Mouse (Mus musculus): ENCODE measurements around the gene Pkdcc. TPM values are rescaled to one million over a fixed set of nuclear protein-coding genes. Genes with fewer than 3 reads are reported as not detected.
A peak's percentile ranks its signal among the peaks of the same experiment; 100 is the strongest.

Gene Pkdcc
- polyA plus RNA-seq, 1 experiment from 2014 or later, result 13.4 TPM

- no peaks in the 10 kb centered on the region for H3K27me3 ChIP-seq
- no peak overlapping the region for H3K27ac ChIP-seq
- H3K4me3 ChIP-seq, result no peak overlapping the region
- H3K4me1 ChIP-seq, result 0 out of 2 replicates have a peak, but pooled peaks cover 5% of the 10 kb centered on the region
- WGBS, result 80% methylated on average over 9 of the region's 9 CpGs
- no peaks in the 10 kb centered on the region for H3K9me3 ChIP-seq
- ATAC-seq (ENCODE audit: borderline replicate concordance, extremely low read depth, low FRiP score, low TSS enrichment), result no peak
- no peak overlapping the region for H3K9ac ChIP-seq
- H3K36me3 ChIP-seq, result no peaks in the 10 kb centered on the region
- no peak overlapping the region for H3K4me2 ChIP-seq
Observed at GRCm38 (mm10) chr17:83190810-83191209, 24.3 kb upstream of the Pkdcc start.

DNA sequence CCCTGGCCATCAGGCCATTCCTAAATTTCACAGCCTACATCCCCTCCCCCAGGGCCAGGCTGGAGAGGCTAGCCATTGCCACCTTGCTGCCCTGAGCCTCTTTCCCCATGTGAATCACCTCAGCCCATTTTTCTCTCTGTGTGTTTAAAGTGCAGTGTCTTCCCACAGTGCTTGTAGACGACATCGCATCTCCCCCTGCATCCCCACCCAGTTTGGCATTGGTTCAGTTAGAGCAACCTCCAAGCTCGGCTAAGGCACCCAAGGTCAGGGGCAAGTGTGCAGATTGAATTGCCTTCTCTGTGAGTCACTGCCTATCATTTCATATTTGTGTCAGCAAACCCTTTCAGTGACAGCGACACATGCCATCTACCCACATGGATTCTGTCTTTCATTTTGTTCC, 20.6 kb upstream of the Pkdcc start:
- ATAC-seq (ENCODE audit: borderline replicate concordance, extremely low read depth, low FRiP score, low TSS enrichment), result no peak
- H3K4me3 ChIP-seq, result no peak overlapping the region
- no peaks in the 10 kb centered on the region for H3K36me3 ChIP-seq
- peaks cover 19% of the 10 kb centered on the region for H3K4me1 ChIP-seq
- no peaks in the 10 kb centered on the region for H3K9me3 ChIP-seq
- WGBS, result 64% methylated on average over 4 of the region's 4 CpGs
- H3K27ac ChIP-seq, result no peak overlapping the region
- no peaks in the 10 kb centered on the region for H3K27me3 ChIP-seq
- H3K4me2 ChIP-seq, result no peak overlapping the region
- no peak overlapping the region for H3K9ac ChIP-seq

GRCm38 (mm10) chr17:83197361-83197923, 17.6 kb upstream of the Pkdcc start:
- H3K9me3 ChIP-seq, result no peaks in the 10 kb centered on the region
- peak overlapping the region; percentile 13 for H3K27ac ChIP-seq
- no peaks in the 10 kb centered on the region for H3K27me3 ChIP-seq
- no peaks in the 10 kb centered on the region for H3K36me3 ChIP-seq
- H3K4me3 ChIP-seq, result no peak overlapping the region
- peak; percentile 26 for ATAC-seq (ENCODE audit: borderline replicate concordance, extremely low read depth, low FRiP score, low TSS enrichment)
- no peak overlapping the region for H3K9ac ChIP-seq
- WGBS, result 19% methylated on average over 4 of the region's 4 CpGs
- H3K4me1 ChIP-seq, result peaks cover 30% of the 10 kb centered on the region
- H3K4me2 ChIP-seq, result no peak overlapping the region

DNA sequence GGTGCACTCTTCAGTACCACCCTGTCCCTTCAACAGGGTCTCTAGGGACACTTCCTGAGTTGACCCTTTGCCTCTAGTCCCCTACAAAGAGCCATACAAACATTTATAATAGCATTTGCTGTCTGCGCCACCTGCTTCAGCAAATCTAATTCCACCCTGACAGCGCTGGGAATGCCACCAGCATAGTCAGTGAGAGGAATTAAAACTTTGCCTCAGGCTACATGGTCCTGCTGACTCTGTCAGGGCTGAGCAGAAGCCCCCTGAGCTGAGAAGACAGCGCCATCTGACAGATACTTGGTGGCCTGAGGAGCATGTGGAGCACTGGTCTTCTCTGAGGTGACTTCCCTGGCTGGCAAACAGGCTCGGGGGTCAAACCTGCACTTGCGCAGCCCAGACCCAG, 14.6 kb upstream of the Pkdcc start:
- H3K27me3 ChIP-seq, result no peaks in the 10 kb centered on the region
- ATAC-seq (ENCODE audit: borderline replicate concordance, extremely low read depth, low FRiP score, low TSS enrichment), result no peak
- no peak overlapping the region for H3K4me2 ChIP-seq
- WGBS, result 89% methylated on average over 5 of the region's 5 CpGs
- no peaks in the 10 kb centered on the region for H3K36me3 ChIP-seq
- peaks cover 30% of the 10 kb centered on the region for H3K4me1 ChIP-seq
- no peaks in the 10 kb centered on the region for H3K9me3 ChIP-seq
- H3K27ac ChIP-seq, result no peak overlapping the region
- no peak overlapping the region for H3K4me3 ChIP-seq
- no peak overlapping the region for H3K9ac ChIP-seq

DNA sequence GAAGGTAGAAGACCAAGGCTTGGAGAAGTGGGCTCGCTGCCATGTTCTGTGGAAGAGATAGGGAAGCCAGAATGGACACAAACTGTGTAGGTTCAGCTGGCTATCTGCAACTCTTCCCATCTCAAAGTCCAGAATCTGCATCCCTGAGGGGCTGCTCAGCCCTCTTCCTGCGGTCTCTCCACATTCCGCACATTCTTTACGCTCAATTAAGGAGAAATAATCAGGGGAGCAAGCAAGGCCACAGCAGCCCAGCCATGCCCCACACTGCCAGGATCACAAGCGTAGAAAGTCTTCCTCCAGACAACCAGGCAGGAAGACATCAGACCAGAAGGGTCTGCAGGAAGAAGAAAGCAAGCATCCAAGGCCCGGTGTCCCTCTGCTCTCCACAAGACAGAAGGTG, 13.8 kb upstream of the Pkdcc start:
- Histone ChIP-seq H3K36me3 (no peaks in the 10 kb centered on the region), H3K4me3 (no peak overlapping the region), H3K9me3 (no peaks in the 10 kb centered on the region), H3K9ac (no peak overlapping the region), H3K4me2 (no peak overlapping the region), H3K27me3 (no peaks in the 10 kb centered on the region), H3K27ac (no peak overlapping the region), H3K4me1 (peaks cover 30% of the 10 kb centered on the region)
- WGBS, result 33% methylated on average over 6 of the region's 6 CpGs
- no peak for ATAC-seq (ENCODE audit: borderline replicate concordance, extremely low read depth, low FRiP score, low TSS enrichment)

GRCm38 (mm10) chr17:83203692-83204383, 11.3 kb upstream of the Pkdcc start:
- Histone ChIP-seq H3K36me3 (no peaks in the 10 kb centered on the region), H3K4me2 (no peak overlapping the region), H3K27me3 (no peaks in the 10 kb centered on the region), H3K9me3 (no peaks in the 10 kb centered on the region), H3K27ac (no peak overlapping the region), H3K4me1 (peaks cover 17% of the 10 kb centered on the region), H3K9ac (no peak overlapping the region), H3K4me3 (no peak overlapping the region)
- 57% methylated on average over 8 of the region's 8 CpGs for WGBS
- no peak for ATAC-seq (ENCODE audit: borderline replicate concordance, extremely low read depth, low FRiP score, low TSS enrichment)

DNA sequence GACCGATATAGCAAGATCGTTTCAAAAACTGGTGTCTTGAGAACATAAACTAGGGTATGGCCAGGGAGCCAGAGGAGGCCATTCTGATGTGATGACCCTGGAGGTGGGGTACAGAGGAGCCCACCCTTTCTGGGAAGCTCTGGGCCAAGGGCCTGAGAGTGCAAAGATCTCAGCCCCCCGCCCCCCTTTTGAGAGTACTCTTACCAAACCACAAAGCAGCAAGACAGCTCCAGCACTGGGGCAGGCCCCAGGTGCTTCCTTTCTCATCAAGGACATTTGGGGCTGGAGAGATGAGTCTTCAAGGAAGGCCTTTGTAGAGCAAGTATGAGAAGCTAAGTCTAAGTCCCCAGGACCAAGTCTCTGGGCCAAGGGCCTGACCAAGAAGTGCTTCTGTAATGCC, 7.8 kb upstream of the Pkdcc start:
- WGBS, result 87% methylated on average over 3 of the region's 3 CpGs
- Histone ChIP-seq H3K27me3 (no peaks in the 10 kb centered on the region), H3K4me3 (no peak overlapping the region)

GRCm38 (mm10) chr17:83208455-83208854, 6.6 kb upstream of the Pkdcc start:
- Histone ChIP-seq H3K27me3 (no peaks in the 10 kb centered on the region), H3K4me1 (peaks cover 10% of the 10 kb centered on the region), H3K27ac (no peak overlapping the region), H3K4me2 (no peak overlapping the region), H3K4me3 (no peak overlapping the region), H3K9ac (no peak overlapping the region), H3K9me3 (no peaks in the 10 kb centered on the region), H3K36me3 (no peaks in the 10 kb centered on the region)
- 48% methylated on average over 2 of the region's 2 CpGs for WGBS
- ATAC-seq (ENCODE audit: borderline replicate concordance, extremely low read depth, low FRiP score, low TSS enrichment), result no peak

More for the DNA sequence above, 7.8 kb upstream of the Pkdcc start:
- ATAC-seq (ENCODE audit: borderline replicate concordance, extremely low read depth, low FRiP score, low TSS enrichment), result no peak
- Histone ChIP-seq H3K4me1 (no peaks in the 10 kb centered on the region), H3K36me3 (no peaks in the 10 kb centered on the region), H3K9me3 (no peaks in the 10 kb centered on the region), H3K27ac (no peak overlapping the region), H3K9ac (no peak overlapping the region), H3K4me2 (no peak overlapping the region)

GRCm38 (mm10) chr17:83210531-83210930, 4.6 kb upstream of the Pkdcc start:
- H3K27me3 ChIP-seq, result no peaks in the 10 kb centered on the region
- H3K4me2 ChIP-seq, result no peak overlapping the region

GRCm38 (mm10) chr17:83211196-83211595, 3.9 kb upstream of the Pkdcc start:
- H3K27ac ChIP-seq, result no peak overlapping the region
- no peaks in the 10 kb centered on the region for H3K9me3 ChIP-seq
- no peak overlapping the region for H3K4me2 ChIP-seq
- 90% methylated on average over 10 of the region's 10 CpGs for WGBS
- no peaks in the 10 kb centered on the region for H3K36me3 ChIP-seq
- no peak for ATAC-seq (ENCODE audit: borderline replicate concordance, extremely low read depth, low FRiP score, low TSS enrichment)
- H3K4me1 ChIP-seq, result peaks cover 23% of the 10 kb centered on the region
- no peaks in the 10 kb centered on the region for H3K27me3 ChIP-seq
- no peak overlapping the region for H3K4me3 ChIP-seq
- no peak overlapping the region for H3K9ac ChIP-seq

More at GRCm38 (mm10) chr17:83210531-83210930, 4.6 kb upstream of the Pkdcc start:
- H3K36me3 ChIP-seq, result no peaks in the 10 kb centered on the region
- peaks cover 23% of the 10 kb centered on the region for H3K4me1 ChIP-seq
- no peaks in the 10 kb centered on the region for H3K9me3 ChIP-seq
- no peak for ATAC-seq (ENCODE audit: borderline replicate concordance, extremely low read depth, low FRiP score, low TSS enrichment)
- H3K9ac ChIP-seq, result no peak overlapping the region
- no peak overlapping the region for H3K4me3 ChIP-seq
- 46% methylated on average over 5 of the region's 5 CpGs for WGBS
- H3K27ac ChIP-seq, result no peak overlapping the region

DNA sequence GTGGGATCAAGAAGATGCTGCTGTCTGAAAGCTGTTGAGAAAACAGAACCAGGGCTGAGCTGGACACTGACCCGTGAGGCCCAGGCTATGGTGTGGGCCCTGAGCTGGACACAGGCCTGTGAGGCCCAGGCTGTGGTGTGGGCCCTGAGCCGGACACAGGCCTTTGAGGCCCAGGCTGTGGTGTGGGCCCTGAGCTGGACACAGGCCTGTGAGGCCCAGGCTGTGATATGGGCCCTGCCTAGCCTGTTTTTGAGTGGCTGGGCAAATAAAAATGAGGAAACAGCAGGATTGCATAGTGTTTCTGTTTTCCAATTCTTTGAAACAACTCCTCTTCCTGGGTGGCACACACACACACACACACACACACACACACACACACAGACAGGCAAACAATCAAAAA, 2.7 kb upstream of the Pkdcc start:
- WGBS, result 71% methylated on average over 2 of the region's 2 CpGs
- Histone ChIP-seq H3K36me3 (no peaks in the 10 kb centered on the region), H3K27ac (no peak overlapping the region), H3K9ac (no peak overlapping the region), H3K27me3 (no peaks in the 10 kb centered on the region), H3K9me3 (no peaks in the 10 kb centered on the region), H3K4me1 (peaks cover 33% of the 10 kb centered on the region), H3K4me3 (no peak overlapping the region), H3K4me2 (no peak overlapping the region)
- ATAC-seq (ENCODE audit: borderline replicate concordance, extremely low read depth, low FRiP score, low TSS enrichment), result no peak

DNA sequence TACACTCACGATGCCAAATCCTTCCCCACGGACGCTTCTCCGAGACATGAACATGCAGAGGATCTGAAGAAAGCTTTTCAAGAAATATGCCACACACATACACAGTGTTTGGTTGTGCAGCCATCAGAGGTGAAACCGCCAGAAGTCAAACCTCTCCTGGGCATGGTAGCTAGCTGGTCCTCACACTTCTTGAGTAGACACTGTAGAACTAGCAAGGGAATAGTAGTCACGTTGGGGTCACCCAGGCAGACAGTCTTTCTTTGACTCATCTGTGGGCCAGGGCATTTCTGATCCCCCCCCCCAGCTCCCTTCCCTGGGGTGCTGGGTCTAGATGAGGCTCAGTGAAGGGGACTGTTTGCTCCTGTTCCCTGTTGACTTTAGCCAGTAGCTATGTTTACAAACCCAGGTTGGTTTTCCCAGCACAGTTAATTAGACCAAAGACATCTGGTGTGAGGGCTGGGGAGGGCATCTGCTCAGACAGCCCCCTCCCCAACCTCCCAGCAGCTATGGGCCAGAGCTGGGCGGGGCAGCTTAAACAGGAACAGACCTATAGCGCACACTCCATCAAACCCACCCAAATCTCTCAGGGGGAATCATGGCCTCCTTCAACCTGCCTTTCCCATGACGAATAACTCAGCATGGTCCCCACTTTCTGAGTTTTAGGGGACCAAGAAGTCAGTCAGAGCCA, 1.7 kb upstream of the Pkdcc start:
- no peak overlapping the region for H3K9ac ChIP-seq
- no peaks in the 10 kb centered on the region for H3K27me3 ChIP-seq
- H3K4me2 ChIP-seq, result peak overlapping the region; percentile 92

More for the DNA sequence above, 1.7 kb upstream of the Pkdcc start:
- Histone ChIP-seq H3K4me3 (no peak overlapping the region), H3K4me1 (peaks cover 43% of the 10 kb centered on the region), H3K27ac (0 out of 2 replicates have a peak overlapping the region, but pooled peaks have one; percentile 46), H3K36me3 (no peaks in the 10 kb centered on the region), H3K9me3 (no peaks in the 10 kb centered on the region)
- 61% methylated on average over 9 of the region's 9 CpGs for WGBS
- ATAC-seq (ENCODE audit: borderline replicate concordance, extremely low read depth, low FRiP score, low TSS enrichment), result no peak
